Mouse (Mus musculus) natural killer cell, adult 2 months (primary cell): ENCODE measurements around the gene 3110082I17Rik.

ENCODE experiments used
- DNase-seq, 2 experiments: peaks; one replicate each; pipeline ENCODE4 v3.0.0; 2022; ENCODE audit warnings: low spot score in 2 of 2

3110082I17Rik gene

GRCm38 (mm10) chr5:139324691-139325394 lies 135.5 kb downstream of the 3110082I17Rik start:
- peak; percentile 62 to 73 for DNase-seq

- peak in 1 of 2 experiments; percentile 30 for DNase-seq
Observed at GRCm38 (mm10) chr5:139324045-139324491, 136.3 kb downstream of the 3110082I17Rik start.

GRCm38 (mm10) chr5:139323260-139323924 lies 136.9 kb downstream of the 3110082I17Rik start:
- peak; percentile 24 to 44 for DNase-seq

GRCm38 (mm10) chr5:139321331-139321730 lies 139.0 kb downstream of the 3110082I17Rik start:
- DNase-seq = no peak

GRCm38 (mm10) chr5:139320424-139320823 lies 139.9 kb downstream of the 3110082I17Rik start:
- DNase-seq = peak; percentile 62 to 77

- DNase-seq = no peak
Observed at GRCm38 (mm10) chr5:139317751-139318504, 142.4 kb downstream of the 3110082I17Rik start.

- no peak for DNase-seq
Observed at GRCm38 (mm10) chr5:139316982-139317675, 143.2 kb downstream of the 3110082I17Rik start.

GRCm38 (mm10) chr5:139314941-139315642 lies 145.2 kb downstream of the 3110082I17Rik start:
- no peak for DNase-seq

GRCm38 (mm10) chr5:139313536-139313935 lies 146.8 kb downstream of the 3110082I17Rik start:
- DNase-seq = no peak

GRCm38 (mm10) chr5:139311822-139312221 lies 148.5 kb downstream of the 3110082I17Rik start:
- DNase-seq = no peak

GRCm38 (mm10) chr5:139310477-139310876 lies 149.8 kb downstream of the 3110082I17Rik start:
- DNase-seq = no peak

- peak; percentile 43 to 47 for DNase-seq
Observed at GRCm38 (mm10) chr5:139309946-139310345, 150.4 kb downstream of the 3110082I17Rik start.
